Mouse (Mus musculus) olfactory bulb, adult 2 months (tissue): Measurements from ENCODE around the gene Pced1b. TPM values are rescaled to one million over a fixed set of nuclear protein-coding genes. Genes with fewer than 3 reads are reported as not detected.

Experiments
- H3K27ac ChIP-seq: fragments of 200-500 bp; 2 replicates; pipeline ENCODE4 v1.5.1; 2012; ENCODE audit warnings: low read depth, low read length; ENCODE audit not compliant: insufficient read depth
- H3K4me1 ChIP-seq: fragments of 200-500 bp; 2 replicates; pipeline ENCODE4 v1.6.1; 2012; ENCODE audit warnings: low read length; ENCODE audit not compliant: control insufficient read depth, insufficient read depth
- H3K4me3 ChIP-seq: fragments of 200-500 bp; 2 replicates; pipeline ENCODE4 v1.5.1; 2012; ENCODE audit warnings: mild to moderate bottlenecking, low read depth, low read length, moderate library complexity; ENCODE audit not compliant: insufficient read depth
- CTCF ChIP-seq: fragments of 200-500 bp; IDR thresholded peaks from 2 replicates; pipeline ENCODE4 v1.5.1; 2012; ENCODE audit warnings: low read depth, mild to moderate bottlenecking, low read length, moderate library complexity; ENCODE audit not compliant: insufficient read depth
- POLR2A ChIP-seq: fragments of 200-500 bp; IDR thresholded peaks from 2 replicates; pipeline ENCODE4 v1.6.1; 2012; ENCODE audit warnings: mild to moderate bottlenecking, low read depth, low read length, moderate library complexity; ENCODE audit not compliant: insufficient read depth
- WGBS: fragments of 180-500 bp; shearing (Covaris S2); methylation state at CpG from one replicate; pipeline ENCODE4 v1.1.7; 2018; 5-methylcytosine and 5-hydroxymethylcytosine counted together
- polyA plus RNA-seq: library from polyadenylated mRNA; stranded (reverse); fragments of >200 nt; gene quantifications from 2 replicates; pipeline ENCODE4 v1.2.4, GENCODE M21; 2012; ENCODE audit warnings: low replicate concordance; ENCODE audit not compliant: missing spikeins, insufficient read depth, insufficient read length

The Pced1b gene
- polyA plus RNA-seq, 1 experiment, result not detected

- Histone ChIP-seq H3K4me1 (peaks cover 11% of the 10 kb centered on the region), H3K4me3 (no peak overlapping the region), H3K27ac (no peak overlapping the region)
- 89% methylated on average over 8 of the region's 8 CpGs for WGBS
- TF ChIP-seq POLR2A (no peak), CTCF (no peak)
These were observed 33.2 kb downstream of the Pced1b start for GRCm38 (mm10) chr15:97280131-97280530.

- WGBS, result 80% methylated on average over 9 of the region's 9 CpGs
- H3K4me1 ChIP-seq, result peaks cover 11% of the 10 kb centered on the region
- TF ChIP-seq CTCF (no peak), POLR2A (no peak)
- no peak overlapping the region for H3K27ac ChIP-seq
- no peak overlapping the region for H3K4me3 ChIP-seq
These were observed 33.9 kb downstream of the Pced1b start for GRCm38 (mm10) chr15:97280776-97281175.

GRCm38 (mm10) chr15:97281712-97282571 is 35.0 kb downstream of the Pced1b start:
- TF ChIP-seq CTCF (no peak), POLR2A (no peak)
- WGBS, result 42% methylated on average over 10 of the region's 10 CpGs
- H3K27ac ChIP-seq, result peak overlapping the region; percentile 60
- H3K4me1 ChIP-seq, result peaks cover 8% of the 10 kb centered on the region
- no peak overlapping the region for H3K4me3 ChIP-seq

GRCm38 (mm10) chr15:97282572-97282881 is 35.6 kb downstream of the Pced1b start:
- Histone ChIP-seq H3K27ac (peak overlapping the region; percentile 60), H3K4me1 (peaks cover 8% of the 10 kb centered on the region)
- 64% methylated on average over 6 of the region's 6 CpGs for WGBS

GRCm38 (mm10) chr15:97284201-97284600 is 37.3 kb downstream of the Pced1b start:
- Histone ChIP-seq H3K4me1 (peaks cover 12% of the 10 kb centered on the region), H3K4me3 (no peak overlapping the region), H3K27ac (no peak overlapping the region)
- 90% methylated on average over 5 of the region's 5 CpGs for WGBS
- TF ChIP-seq CTCF, result no peak
- TF ChIP-seq POLR2A, result no peak

More at GRCm38 (mm10) chr15:97282572-97282881, 35.6 kb downstream of the Pced1b start:
- no peak overlapping the region for H3K4me3 ChIP-seq
- no peak for TF ChIP-seq POLR2A
- TF ChIP-seq CTCF, result no peak

- Histone ChIP-seq H3K4me3 (no peak overlapping the region), H3K4me1 (peaks cover 20% of the 10 kb centered on the region), H3K27ac (no peak overlapping the region)
- 94% methylated on average over 10 of the region's 10 CpGs for WGBS
- TF ChIP-seq CTCF, result no peak
- TF ChIP-seq POLR2A, result no peak
These were observed 38.8 kb downstream of the Pced1b start for GRCm38 (mm10) chr15:97285665-97286212.

GRCm38 (mm10) chr15:97286731-97287130 is 39.8 kb downstream of the Pced1b start:
- no peak overlapping the region for H3K4me3 ChIP-seq
- WGBS, result 86% methylated on average over 10 of the region's 10 CpGs
- no peak for TF ChIP-seq CTCF
- peaks cover 24% of the 10 kb centered on the region for H3K4me1 ChIP-seq
- H3K27ac ChIP-seq, result no peak overlapping the region

- 93% methylated on average over 5 of the region's 5 CpGs for WGBS
- Histone ChIP-seq H3K4me1 (peaks cover 22% of the 10 kb centered on the region), H3K4me3 (no peak overlapping the region), H3K27ac (no peak overlapping the region)
- TF ChIP-seq CTCF (no peak), POLR2A (no peak)
These were observed 40.7 kb downstream of the Pced1b start for GRCm38 (mm10) chr15:97287436-97288143.

- peaks cover 22% of the 10 kb centered on the region for H3K4me1 ChIP-seq
- H3K4me3 ChIP-seq, result no peak overlapping the region
- WGBS, result 37% methylated on average over 13 of the region's 13 CpGs
- TF ChIP-seq POLR2A (no peak), CTCF (no peak)
- H3K27ac ChIP-seq, result no peak overlapping the region
These were observed 41.8 kb downstream of the Pced1b start for GRCm38 (mm10) chr15:97288690-97289089.
